Mouse (Mus musculus): ENCODE measurements around the gene Tomt. TPM values are rescaled to one million over a fixed set of nuclear protein-coding genes. Genes with fewer than 3 reads are reported as not detected.

Gene Tomt
- total and polyA plus RNA-seq, 2 experiments from 2014 or later, result 0.23 TPM; not detected in 1

DNA sequence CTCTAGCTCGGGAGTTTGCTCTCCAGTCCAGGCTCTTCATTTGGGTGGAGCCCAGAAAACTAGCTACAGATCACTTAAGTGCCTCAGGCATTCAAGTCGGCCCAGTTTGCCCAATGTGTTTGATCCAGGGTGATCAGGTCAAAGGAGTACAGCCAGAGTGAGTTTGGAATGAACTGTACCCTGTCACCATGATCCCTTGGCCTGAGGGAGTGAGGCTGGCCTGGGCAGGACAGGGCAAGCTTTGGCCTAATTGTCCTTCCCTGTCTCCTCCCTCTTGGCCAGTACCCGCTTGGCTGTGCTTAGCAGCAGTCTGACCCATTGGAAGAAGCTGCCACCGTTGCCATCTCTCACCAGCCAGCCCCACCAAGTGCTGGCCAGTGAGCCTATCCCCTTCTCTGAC, 4.0 kb upstream of the Tomt start:
- ATAC-seq (ENCODE audit: low FRiP score) (no peak), DNase-seq (ENCODE audit: low spot score) (no peak)
- Histone ChIP-seq H3K4me2 (ENCODE audit: low read depth, low read length, poor library complexity, severe bottlenecking) (no peak overlapping the region), H3K36me3 (ENCODE audit: insufficient read depth, low read length) (peaks cover 39% of the 10 kb centered on the region), H3K9ac (replicated peaks; ENCODE audit: low read length, poor library complexity, severe bottlenecking) (no peak overlapping the region), H3K4me1 (ENCODE audit: insufficient read depth, low read length) (0 out of 2 replicates have a peak, but pooled peaks cover 3% of the 10 kb centered on the region), H3K9me3 (ENCODE audit: low read length) (no peaks in the 10 kb centered on the region), H3K4me3 (ENCODE audit: low read depth, low read length) (no peak overlapping the region), H3K27me3 (ENCODE audit: insufficient read depth, low read length) (no peaks in the 10 kb centered on the region), H3K27ac (ENCODE audit: low read depth, low read length) (no peak overlapping the region)
- TF ChIP-seq CTCF (IDR thresholded peaks at IDR 0.05), result no peak
- WGBS, result 80% methylated on average over 4 of the region's 4 CpGs

- peak overlapping the region; percentile 36; the same call in 1 of the 2 replicates for H3K9ac ChIP-seq (replicated peaks; ENCODE audit: low read length, poor library complexity, severe bottlenecking)
- 92% methylated on average over 4 of the region's 4 CpGs for WGBS
- peaks cover 35% of the 10 kb centered on the region for H3K36me3 ChIP-seq (ENCODE audit: insufficient read depth, low read length)
- 0 out of 2 replicates have a peak, but pooled peaks cover 3% of the 10 kb centered on the region for H3K4me1 ChIP-seq (ENCODE audit: insufficient read depth, low read length)
- no peak overlapping the region for H3K4me3 ChIP-seq (ENCODE audit: low read depth, low read length)
- ATAC-seq (ENCODE audit: low FRiP score), result no peak
- H3K27ac ChIP-seq (ENCODE audit: low read depth, low read length), result no peak overlapping the region
- no peak overlapping the region for H3K4me2 ChIP-seq (ENCODE audit: low read depth, low read length, poor library complexity, severe bottlenecking)
- no peaks in the 10 kb centered on the region for H3K9me3 ChIP-seq (ENCODE audit: low read length)
- no peak for DNase-seq (ENCODE audit: low spot score)
- H3K27me3 ChIP-seq (ENCODE audit: insufficient read depth, low read length), result no peaks in the 10 kb centered on the region
- TF ChIP-seq CTCF (IDR thresholded peaks at IDR 0.05), result no peak
These were observed 2.2 kb upstream of the Tomt start for GRCm38 (mm10) chr7:101908367-101908766.

DNA sequence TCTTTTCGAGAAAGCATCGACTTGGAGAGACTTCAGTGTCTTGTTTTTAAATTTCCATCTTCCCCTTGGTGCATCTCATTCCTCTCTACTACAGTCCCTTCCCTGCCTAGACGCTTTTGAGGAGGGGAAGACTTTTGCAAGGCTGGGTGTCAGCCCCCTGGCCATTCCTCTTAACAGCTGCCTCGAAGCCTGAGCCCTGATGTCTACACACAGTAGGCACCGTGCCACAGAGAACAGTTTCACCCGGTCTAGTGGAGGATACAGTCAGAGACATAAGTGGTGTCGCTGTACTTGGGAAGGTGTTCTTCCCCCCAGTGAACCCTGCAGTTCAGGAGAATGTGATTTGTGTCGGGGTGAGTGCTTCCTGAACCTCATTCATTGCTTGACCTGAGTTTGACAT, 537 bp upstream of the Tomt start:
- H3K27ac ChIP-seq (ENCODE audit: low read depth, low read length), result no peak overlapping the region
- DNase-seq (ENCODE audit: low spot score) (no peak), ATAC-seq (ENCODE audit: low FRiP score) (no peak)
- peak overlapping the region; percentile 77 for H3K4me3 ChIP-seq (ENCODE audit: low read depth, low read length)
- TF ChIP-seq CTCF (IDR thresholded peaks at IDR 0.05), result no peak
- H3K36me3 ChIP-seq (ENCODE audit: insufficient read depth, low read length), result peaks cover 20% of the 10 kb centered on the region
- H3K9ac ChIP-seq (replicated peaks; ENCODE audit: low read length, poor library complexity, severe bottlenecking), result 0 out of 2 replicates have a peak overlapping the region, but pooled peaks have one; percentile 89
- H3K9me3 ChIP-seq (ENCODE audit: low read length), result no peaks in the 10 kb centered on the region
- 0 out of 2 replicates have a peak, but pooled peaks cover 3% of the 10 kb centered on the region for H3K4me1 ChIP-seq (ENCODE audit: insufficient read depth, low read length)
- H3K4me2 ChIP-seq (ENCODE audit: low read depth, low read length, poor library complexity, severe bottlenecking), result peak overlapping the region; percentile 66
- 89% methylated on average over 8 of the region's 8 CpGs for WGBS
- no peaks in the 10 kb centered on the region for H3K27me3 ChIP-seq (ENCODE audit: insufficient read depth, low read length)

DNA sequence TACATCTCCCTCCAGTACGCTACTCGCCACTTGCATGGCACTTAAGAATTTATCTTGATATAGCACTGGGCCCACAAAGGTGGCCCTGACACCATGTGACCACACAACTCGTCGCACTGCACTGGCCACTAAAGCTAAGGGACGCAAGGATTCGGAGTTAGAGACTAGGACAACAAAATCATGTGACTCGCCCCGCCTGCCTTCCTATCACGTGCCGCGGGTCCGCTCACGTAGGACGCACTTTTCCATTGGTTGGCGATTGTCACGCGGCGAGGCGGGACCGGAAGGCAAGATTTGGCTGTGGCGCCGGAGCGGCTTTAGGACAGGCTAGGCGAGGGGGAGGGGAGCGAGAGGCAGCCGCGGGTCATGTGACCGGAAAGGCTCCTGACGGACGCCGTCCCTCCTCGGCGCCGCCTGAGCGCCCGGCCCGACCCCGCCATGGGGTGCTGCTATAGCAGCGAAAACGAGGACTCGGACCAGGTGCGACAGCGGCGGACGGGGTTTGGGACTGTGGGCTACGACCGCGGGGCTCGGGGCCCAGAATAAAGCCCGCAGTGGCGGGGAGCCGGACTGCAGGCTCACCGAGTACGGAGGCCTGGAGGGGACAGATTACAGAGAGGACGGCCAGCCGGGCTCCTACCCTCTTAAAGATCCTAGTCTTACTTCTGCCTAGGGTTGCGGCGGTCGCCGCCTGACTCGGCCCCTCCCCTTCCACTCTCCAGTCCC, 435 bp downstream of the Tomt start, which contains the start of gene Lamtor1:
Gene Lamtor1 (plus strand): TSS at position 344 of the 726 bp plus-strand sequence.
- Histone ChIP-seq H3K4me1 (ENCODE audit: insufficient read depth, low read length) (0 out of 2 replicates have a peak, but pooled peaks cover 3% of the 10 kb centered on the region), H3K36me3 (ENCODE audit: insufficient read depth, low read length) (peaks cover 13% of the 10 kb centered on the region; the same call in 1 of the 2 replicates), H3K4me2 (ENCODE audit: low read depth, low read length, poor library complexity, severe bottlenecking) (peak within 1 kb of the TSS; percentile 77), H3K27ac (ENCODE audit: low read depth, low read length) (peak within 1 kb of the TSS; percentile 93), H3K9me3 (ENCODE audit: low read length) (no peaks in the 10 kb centered on the region), H3K9ac (replicated peaks; ENCODE audit: low read length, poor library complexity, severe bottlenecking) (peak within 1 kb of the TSS; percentile 89), H3K27me3 (ENCODE audit: insufficient read depth, low read length) (no peaks in the 10 kb centered on the region), H3K4me3 (ENCODE audit: low read depth, low read length) (peak within 1 kb of the TSS; percentile 77)
- peak; percentile 98 for ATAC-seq (ENCODE audit: low FRiP score)
- TF ChIP-seq CTCF (IDR thresholded peaks at IDR 0.05), result no peak
- WGBS, result under 1% methylated on average over 61 of the region's 61 CpGs
- DNase-seq (ENCODE audit: low spot score), result peak; percentile 99

- TF ChIP-seq CTCF (IDR thresholded peaks at IDR 0.05), result peak; percentile 26
- Histone ChIP-seq H3K36me3 (ENCODE audit: insufficient read depth, low read length) (peaks cover 5% of the 10 kb centered on the region; the same call in 1 of the 2 replicates), H3K4me3 (ENCODE audit: low read depth, low read length) (no peak overlapping the region), H3K4me1 (ENCODE audit: insufficient read depth, low read length) (0 out of 2 replicates have a peak, but pooled peaks cover 3% of the 10 kb centered on the region), H3K9ac (replicated peaks; ENCODE audit: low read length, poor library complexity, severe bottlenecking) (no peak overlapping the region), H3K9me3 (ENCODE audit: low read length) (no peaks in the 10 kb centered on the region), H3K27me3 (ENCODE audit: insufficient read depth, low read length) (no peaks in the 10 kb centered on the region), H3K27ac (ENCODE audit: low read depth, low read length) (no peak overlapping the region), H3K4me2 (ENCODE audit: low read depth, low read length, poor library complexity, severe bottlenecking) (no peak overlapping the region)
- DNase-seq (ENCODE audit: low spot score) (no peak), ATAC-seq (ENCODE audit: low FRiP score) (no peak)
These were observed 3.3 kb downstream of the Tomt start for GRCm38 (mm10) chr7:101902846-101903245.

DNA sequence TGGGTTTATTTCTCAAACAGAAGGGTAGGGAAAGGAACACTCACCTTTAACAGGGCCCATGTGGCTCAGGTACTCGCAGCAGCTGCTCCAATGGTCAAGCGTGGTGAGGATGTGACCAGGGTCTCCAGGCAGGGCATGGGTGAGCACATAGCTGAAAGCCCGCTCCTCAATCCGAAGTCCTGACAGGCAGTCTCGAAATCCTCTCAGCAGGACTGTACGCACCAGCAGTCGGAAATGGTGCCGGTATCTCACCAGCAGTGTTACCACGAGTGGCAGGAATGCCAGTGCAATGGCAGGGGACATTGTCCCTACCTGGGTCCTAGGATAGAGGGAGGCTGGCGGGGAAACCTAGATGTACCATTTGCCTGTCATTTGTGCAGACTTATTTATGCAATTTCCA, 4.2 kb downstream of the Tomt start:
- WGBS, result 91% methylated on average over 10 of the region's 10 CpGs
- Histone ChIP-seq H3K27me3 (ENCODE audit: insufficient read depth, low read length) (no peaks in the 10 kb centered on the region), H3K4me2 (ENCODE audit: low read depth, low read length, poor library complexity, severe bottlenecking) (no peak overlapping the region), H3K4me1 (ENCODE audit: insufficient read depth, low read length) (0 out of 2 replicates have a peak, but pooled peaks cover 8% of the 10 kb centered on the region), H3K36me3 (ENCODE audit: insufficient read depth, low read length) (peaks cover 5% of the 10 kb centered on the region; the same call in 1 of the 2 replicates), H3K9me3 (ENCODE audit: low read length) (no peaks in the 10 kb centered on the region), H3K9ac (replicated peaks; ENCODE audit: low read length, poor library complexity, severe bottlenecking) (no peak overlapping the region), H3K27ac (ENCODE audit: low read depth, low read length) (no peak overlapping the region), H3K4me3 (ENCODE audit: low read depth, low read length) (no peak overlapping the region)
- DNase-seq (ENCODE audit: low spot score) (no peak), ATAC-seq (ENCODE audit: low FRiP score) (no peak)
- no peak for TF ChIP-seq CTCF (IDR thresholded peaks at IDR 0.05)
